Mouse (Mus musculus) layer of hippocampus, adult 9-10 months (tissue): ENCODE measurements around the gene Copa.
A peak's percentile ranks its signal among the peaks of the same experiment; 100 is the strongest.

ENCODE experiments used
- DNase-seq: peaks from one replicate; pipeline ENCODE4 v3.0.0; 2022; ENCODE audit warnings: low spot score

Copa gene

DNA sequence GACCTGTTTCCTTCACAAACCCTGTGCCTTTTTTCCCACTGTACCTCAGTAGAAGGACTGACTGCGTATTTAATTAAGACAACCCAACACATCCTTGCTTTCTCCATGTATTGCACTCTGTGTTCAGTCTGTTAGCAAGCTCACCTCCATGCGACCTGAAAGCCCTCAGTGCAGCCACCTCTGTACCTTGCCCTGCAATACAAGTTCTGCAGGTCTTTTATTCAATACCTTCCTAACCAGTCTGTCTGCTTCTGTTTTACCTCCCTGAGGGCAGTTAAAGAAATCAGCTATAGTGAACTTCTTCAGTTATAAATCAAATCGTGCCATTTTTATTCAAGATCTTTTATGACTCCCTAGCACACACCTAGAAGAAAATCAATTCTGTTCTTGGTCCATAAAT lies 59.2 kb downstream of the Copa start:
- DNase-seq: no peak

DNA sequence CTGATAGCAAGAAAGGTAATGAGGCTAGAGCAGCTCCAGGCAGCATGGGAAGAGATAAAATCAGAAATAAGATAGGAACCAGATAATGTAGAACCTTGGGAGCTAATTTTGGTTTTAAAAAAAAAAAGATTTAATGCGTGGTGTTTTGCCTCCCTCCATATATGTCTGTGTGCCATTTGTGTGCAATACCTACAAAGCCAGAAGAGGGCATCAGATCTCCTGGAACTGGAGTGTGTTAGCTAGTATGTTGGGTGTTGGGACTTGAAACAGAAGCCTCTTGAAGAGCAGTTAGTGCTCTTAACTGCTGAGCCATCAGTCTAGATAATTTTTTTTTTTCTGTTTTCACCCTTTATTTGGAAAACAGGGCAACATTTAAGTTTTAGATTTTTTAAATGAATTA lies 61.2 kb downstream of the Copa start:
- DNase-seq: peak; percentile 78

DNA sequence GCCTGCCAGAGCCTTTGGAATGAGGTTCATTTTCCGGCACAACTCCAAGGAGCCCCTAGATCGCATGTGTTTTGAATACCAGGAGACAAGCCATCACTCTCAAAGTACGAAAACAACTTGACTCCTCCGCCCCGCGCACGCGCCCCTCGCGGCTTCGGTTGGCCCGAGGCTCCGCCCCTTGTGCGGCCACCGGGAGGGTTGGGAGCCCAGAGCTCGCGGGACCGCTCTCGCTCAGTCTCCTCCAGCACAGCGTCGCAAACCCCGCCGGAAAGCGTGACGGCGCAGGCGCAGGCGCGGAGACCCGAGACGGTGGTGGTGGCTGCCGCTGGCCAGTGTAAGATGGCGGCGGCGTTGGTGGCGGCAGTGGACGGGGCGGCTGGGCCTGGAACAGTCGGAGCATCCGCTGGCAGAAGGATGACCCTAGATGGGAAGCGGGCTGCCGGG lies 65.5 kb downstream of the Copa start, which contains the start of gene Dcaf8:
Gene Dcaf8 (plus strand): TSS at position 250 of the 444 bp plus-strand sequence.
- DNase-seq: peak; percentile 83

DNA sequence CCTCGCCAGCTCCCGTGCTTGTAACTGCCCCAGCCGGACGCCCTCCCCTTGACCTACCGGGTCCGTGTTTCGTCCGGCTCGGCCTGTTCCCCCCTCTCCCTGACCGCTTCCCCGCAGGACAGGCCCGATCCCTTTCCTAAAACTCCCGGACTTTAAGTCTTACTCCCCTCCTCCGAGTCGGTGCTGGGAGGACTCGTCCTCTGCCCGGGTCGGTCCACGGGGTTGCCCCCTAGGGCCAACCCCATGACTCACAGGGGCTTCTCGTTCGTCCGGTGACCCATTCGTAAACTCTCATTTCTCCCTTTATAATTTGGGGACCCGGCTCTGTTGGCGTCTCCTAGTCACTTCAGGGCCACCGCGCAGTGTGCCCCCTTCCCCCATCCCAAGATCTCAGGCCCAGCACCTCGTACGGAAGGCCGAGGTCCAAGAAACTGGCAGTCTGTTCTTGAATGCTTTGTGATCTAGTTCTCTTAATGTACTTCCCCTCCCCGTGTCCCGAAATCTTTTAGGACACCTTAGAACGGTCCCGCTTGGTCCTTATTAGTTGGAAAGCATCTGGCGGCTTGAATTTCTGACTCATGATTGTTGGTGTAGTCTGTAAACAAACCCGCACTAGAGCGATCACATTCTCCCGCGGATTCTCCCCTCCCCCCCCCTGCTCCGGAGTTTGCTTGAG lies 66.1 kb downstream of the Copa start:
- DNase-seq: no peak

DNA sequence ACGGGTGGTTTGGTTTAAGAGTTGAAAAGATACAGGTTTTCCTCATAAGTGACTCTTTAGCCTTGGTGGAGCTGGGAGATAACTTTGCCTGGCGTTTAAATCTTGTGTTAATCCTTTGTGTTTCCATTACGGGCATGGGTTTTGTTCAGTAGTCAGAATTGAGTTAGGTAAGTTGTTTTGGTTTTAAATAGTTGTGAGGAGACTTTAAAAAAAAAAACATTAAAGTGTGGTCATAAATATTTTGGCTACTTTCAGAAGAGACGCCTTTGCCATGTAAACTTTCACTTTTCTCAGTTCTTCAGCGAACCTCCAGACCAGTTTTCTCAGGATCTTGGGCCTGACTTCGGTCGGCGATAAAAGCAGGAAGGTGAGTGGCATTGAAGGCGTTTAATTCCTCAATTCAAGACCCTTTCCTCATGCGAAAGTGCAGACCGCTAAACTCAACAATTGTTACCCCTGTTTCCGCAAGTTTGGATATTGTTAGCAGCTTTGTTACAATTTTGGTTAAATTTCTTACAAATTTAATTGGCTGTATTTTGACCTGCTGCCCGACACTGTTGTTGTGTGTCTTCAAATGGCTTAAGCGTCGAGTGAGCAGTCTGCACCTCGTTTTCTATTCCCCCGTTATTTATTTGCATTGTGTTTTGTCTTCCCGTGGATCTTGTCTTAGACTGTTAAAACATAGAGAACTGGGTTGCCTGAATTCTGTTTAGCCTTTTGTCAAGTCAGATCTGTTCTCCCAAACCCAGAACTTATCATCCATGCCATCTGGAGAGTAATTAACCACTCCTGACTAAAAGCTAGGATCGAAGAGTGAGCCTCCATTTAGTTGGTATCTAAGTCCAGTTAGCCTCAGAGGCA lies 66.9 kb downstream of the Copa start:
- DNase-seq: no peak

DNA sequence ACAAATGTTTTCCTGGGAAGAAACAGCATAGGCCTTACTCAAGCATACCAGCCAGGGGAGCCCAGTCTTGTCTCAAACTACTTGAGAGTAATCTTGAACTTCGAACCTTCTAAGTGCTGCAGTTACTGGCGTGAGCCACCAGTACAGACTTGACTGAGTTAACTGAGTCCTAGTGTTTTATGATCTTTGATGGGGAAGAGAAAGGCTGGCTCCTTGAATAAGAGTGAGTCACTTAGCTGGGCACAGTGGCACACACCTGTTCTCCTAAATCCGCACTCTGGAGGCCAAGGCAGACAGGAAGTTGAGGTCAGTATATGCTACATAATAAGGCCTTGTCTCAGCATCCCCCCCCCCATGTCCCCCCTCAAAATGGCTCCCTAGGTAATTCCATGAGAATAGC lies 72.2 kb downstream of the Copa start:
- DNase-seq: no peak

DNA sequence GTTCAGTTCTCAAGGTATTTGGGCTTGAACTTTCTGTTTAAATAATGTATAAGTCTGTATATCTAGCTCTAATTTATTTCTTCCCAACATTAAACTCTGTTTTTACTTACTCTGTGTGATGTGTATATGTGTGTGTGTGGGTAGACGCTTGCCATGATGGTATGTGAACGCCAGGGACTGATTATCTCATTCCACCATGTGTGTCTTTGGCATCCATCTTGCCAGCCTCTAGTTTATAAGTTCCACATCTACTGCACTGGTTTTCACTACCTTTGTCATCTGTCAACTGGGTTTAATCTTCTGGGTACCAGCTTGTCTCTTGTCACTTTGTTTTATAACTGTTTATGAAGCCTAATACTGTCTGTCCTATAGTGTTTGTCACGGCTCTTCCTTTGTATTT lies 73.2 kb downstream of the Copa start:
- no peak for DNase-seq

DNA sequence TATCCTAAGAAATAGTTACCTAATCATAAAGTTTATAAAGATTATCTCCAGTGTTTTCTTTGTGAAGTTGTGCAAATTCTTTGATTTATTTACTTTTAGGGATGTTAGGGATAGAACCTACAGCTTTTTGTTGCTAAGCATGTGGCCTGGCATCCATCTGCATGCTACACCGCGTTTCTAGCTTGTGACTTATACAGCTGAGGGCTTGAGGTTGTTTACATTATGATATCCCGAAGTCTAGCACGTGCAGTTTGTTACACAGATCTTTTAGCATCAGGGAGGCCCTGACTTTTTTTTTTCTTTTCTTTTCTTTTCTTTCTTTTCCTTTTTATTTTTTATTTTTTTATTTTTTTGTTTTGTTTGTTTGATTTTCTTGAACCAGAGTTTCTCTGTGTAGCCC lies 77.6 kb downstream of the Copa start:
- no peak for DNase-seq

DNA sequence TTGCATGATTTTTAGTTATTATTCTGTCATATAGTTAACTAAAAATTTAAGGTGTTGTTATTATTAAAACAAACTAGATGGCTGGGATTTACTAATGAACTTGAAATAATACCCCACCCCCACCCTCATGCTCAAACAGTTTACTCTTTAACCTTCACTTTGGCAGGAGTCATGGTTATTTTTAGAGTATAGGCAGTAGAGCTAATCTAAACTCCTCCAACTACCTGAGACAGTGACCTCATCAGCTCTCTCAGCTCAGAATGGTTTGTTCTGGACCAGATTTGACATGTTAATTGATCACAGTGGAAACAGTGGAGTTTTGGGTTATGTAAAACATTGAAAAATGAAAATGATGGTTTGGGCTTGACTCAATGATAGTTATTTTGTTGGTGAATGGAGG lies 78.2 kb downstream of the Copa start:
- no peak for DNase-seq

DNA sequence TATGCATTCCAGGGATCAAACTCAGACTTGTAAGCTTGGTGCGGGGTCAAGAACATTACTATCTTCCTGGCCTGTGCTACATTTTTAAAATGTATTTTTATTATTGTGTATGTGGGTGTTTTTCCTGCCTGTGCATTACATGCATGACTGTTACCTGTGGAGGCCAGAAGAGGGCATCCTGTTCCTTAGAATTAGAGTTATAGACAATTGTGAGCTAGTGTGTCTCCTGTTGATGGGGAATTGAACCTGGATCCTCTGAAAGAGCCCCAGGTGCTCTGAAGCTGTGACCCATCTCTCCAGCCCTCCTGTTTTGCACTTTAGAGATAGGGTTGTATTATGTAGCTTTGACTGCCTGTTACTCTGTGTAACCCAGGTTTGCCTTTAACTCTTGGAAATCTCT lies 79.7 kb downstream of the Copa start:
- no peak for DNase-seq

DNA sequence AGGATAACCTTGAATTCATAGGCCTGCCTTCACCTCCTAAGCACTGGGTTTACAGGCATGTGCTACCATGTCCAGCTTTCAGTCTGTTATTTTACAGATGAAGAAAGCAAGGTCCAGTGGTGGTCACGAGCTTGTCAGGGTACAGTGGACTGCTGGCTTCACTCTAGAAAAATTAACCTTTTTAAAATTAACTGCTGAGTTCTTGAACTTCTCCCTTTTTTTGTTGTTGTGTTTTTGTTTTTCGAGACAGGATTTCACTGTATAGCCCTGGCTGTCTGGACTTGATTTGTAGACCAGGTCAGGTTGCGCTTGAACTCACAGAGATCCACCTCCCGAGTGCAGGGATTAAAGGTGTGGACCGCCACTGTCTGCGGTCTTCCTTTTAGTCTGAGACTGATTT lies 80.6 kb downstream of the Copa start:
- no peak for DNase-seq

DNA sequence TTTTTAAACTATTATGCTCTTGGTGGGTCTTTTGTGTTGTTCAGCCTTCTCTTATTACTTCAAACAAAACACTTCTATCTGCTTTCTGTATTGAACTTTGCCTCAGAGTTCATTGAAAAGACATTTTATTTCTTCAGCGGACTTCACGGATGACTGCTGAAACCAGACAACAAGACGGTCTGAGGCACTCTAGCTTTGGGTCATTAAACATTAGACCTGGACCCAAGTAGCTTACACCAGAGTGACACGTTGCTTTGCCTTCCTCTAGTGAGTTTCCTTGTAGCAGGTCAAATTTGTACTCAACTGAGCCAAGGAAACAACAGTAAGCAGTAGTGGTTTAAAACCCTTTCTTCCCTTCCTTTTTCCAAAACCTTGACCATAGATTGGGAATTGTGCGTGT lies 85.6 kb downstream of the Copa start:
- no peak for DNase-seq

DNA sequence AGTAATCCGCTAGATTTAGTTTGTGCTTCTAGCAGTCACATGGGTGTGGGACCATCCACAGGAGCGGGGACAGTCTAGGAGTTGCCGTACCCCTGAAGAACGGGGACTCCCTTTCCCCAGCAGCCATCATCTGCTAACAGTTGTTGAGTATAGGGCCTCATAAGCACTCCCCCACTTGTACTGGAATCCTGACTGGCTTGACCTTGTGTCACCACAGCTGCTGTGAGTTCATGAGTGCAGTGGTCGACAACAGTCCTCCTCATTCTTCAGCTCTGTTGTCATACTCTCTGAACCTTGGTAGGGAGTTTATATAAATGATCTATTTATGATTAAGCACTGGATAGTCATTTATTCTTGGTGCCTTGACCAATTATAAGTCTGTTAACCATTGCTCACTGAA lies 87.5 kb downstream of the Copa start:
- no peak for DNase-seq
